Mouse (Mus musculus): Measurements from ENCODE around the gene Nhlh1.

The Nhlh1 gene

GRCm38 (mm10) chr1:172016660-172017516 is 40.5 kb downstream of the Nhlh1 start:
- in situ Hi-C loops (cut with MseI, MboI): no loop called here

GRCm38 (mm10) chr1:172016031-172016430 is 41.3 kb downstream of the Nhlh1 start:
- in situ Hi-C loops (cut with MseI, MboI): no loop called here

DNA sequence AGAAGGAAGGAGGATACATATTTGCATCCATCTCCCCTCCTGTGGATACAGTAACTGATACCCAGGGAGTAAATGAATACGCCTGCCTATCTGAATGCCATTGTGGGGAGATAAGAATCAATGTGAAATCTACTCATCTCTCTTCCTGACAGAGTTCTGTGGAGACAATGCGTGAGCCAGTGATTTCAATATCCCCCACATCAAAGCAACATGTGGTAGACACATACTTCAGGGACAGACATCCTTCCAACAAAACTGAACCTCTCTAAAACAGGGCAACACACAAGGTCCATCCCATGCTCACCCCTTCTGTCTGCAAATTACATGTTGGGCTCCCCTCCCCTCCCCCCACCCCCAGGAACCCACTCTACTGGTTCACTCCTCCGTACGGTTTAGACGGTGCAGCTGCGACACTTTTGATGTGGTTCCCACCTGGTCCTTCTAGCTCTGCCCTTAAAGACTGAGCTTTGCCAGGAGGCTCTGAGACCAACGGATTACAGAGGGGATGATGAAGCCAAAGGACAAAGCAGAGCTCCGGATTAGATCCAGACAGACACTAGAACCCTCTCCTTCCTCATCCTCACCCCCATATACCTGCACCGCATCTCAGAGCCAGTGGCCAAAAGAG is 41.9 kb downstream of the Nhlh1 start:
- in situ Hi-C loops (cut with MseI, MboI): no loop called here

- in situ Hi-C loops (cut with MseI, MboI): no loop called here
Measured at GRCm38 (mm10) chr1:172014771-172015170, 42.6 kb downstream of the Nhlh1 start.

- in situ Hi-C loops (cut with MseI, MboI): no loop called here
Measured at GRCm38 (mm10) chr1:172012030-172012429, 45.3 kb downstream of the Nhlh1 start.

DNA sequence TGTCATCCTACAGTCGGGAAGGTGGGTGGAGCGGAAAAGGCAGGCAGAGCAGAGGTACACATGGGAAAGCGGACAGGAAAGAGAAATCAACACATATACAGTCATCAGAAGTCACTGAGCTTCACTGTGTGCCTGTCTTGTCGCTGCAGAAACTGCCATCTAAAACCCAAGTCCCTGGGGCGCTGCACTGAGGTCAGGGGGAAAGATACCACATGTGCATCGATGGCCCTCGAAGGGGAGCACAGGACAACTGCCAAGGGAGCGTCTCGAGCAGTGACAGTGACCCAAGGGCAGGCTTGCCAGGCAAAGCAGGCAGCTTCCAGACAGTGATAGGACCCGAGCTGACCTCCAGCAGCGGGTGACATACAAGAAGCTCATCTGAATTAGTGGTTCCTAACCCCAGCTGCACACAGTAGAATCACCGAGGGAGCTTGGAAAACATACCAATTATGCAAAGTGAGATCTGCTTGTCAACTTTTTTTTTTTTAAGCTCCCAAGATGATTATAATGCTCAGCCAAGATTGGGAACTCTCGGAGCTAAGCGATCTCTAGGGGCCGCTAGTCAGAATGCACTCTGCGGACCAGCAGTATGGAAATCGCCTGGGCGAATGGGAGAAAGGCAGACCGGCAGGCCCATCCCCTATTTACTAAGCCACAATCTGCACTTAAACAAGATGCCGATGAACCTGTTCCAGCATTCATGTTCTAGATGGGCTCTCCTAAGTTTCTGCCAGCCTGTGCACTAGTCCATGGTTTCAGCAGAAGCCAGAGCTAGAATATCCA is 47.1 kb downstream of the Nhlh1 start:
- in situ Hi-C loops (cut with MseI, MboI): no loop called here

- in situ Hi-C loops (cut with MseI, MboI): no loop called here
Measured at GRCm38 (mm10) chr1:172009406-172009805, 48.0 kb downstream of the Nhlh1 start.

- in situ Hi-C loops (cut with MseI, MboI): no loop called here
Measured at GRCm38 (mm10) chr1:172008351-172008750, 49.0 kb downstream of the Nhlh1 start.

DNA sequence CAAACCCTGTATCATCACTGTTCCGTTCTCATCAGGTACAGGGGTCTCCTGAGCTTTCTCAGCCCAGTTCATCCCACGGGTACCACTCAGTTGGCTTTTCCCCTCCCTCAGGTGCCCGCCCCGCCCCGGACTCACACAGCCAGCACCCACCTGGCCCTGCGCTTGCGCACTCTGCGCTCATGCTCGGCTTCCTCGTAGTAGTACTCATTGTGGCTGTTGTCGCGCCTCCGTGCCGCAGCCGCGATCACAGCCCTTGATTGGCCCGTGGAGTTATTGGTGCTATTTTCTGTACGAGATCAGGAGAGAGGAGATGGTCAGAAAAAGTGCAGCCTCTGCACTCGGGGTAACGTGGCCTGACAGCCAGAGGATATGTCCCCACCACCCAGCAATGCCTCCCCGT is 49.6 kb downstream of the Nhlh1 start:
- in situ Hi-C loops (cut with MseI, MboI): no loop called here
